Mouse (Mus musculus) forebrain, embryonic 16.5 days (tissue): ENCODE results near the gene Erv3. TPM values are rescaled to one million over a fixed set of nuclear protein-coding genes. Genes with fewer than 3 reads are reported as not detected.

Experiments used
- ATAC-seq: fragments of 200-750 bp; cut with Nextera tagmentation; 2 replicates; pipeline ENCODE4 v1.8.0; 2017; ENCODE audit warnings: mild to moderate bottlenecking, moderate library complexity
- H3K27ac ChIP-seq: fragments of 300-500 bp; sonication (generic); 2 replicates; pipeline ENCODE4 v1.5.1; 2014; ENCODE audit warnings: low read length, control low read depth
- H3K27me3 ChIP-seq: fragments of 300-500 bp; sonication (generic); replicated peaks from 2 replicates; pipeline ENCODE4 v1.6.1; 2014; ENCODE audit warnings: low read length; ENCODE audit not compliant: control insufficient read depth, insufficient read depth
- H3K36me3 ChIP-seq: fragments of 300-500 bp; sonication (generic); 2 replicates; pipeline ENCODE4 v1.6.1; 2014; ENCODE audit not compliant: control insufficient read depth, insufficient read depth
- H3K4me1 ChIP-seq: fragments of 300-500 bp; sonication (generic); replicated peaks from 2 replicates; pipeline ENCODE4 v1.6.1; 2014; ENCODE audit warnings: low read length; ENCODE audit not compliant: control insufficient read depth, insufficient read depth
- H3K4me2 ChIP-seq: fragments of 300-500 bp; sonication (generic); 2 replicates; pipeline ENCODE4 v1.6.1; 2014; ENCODE audit warnings: mild to moderate bottlenecking, low read length, control low read depth
- H3K4me3 ChIP-seq: fragments of 300-500 bp; sonication (generic); replicated peaks from 2 replicates; pipeline ENCODE4 v1.5.1; 2014; ENCODE audit warnings: mild to moderate bottlenecking, low read length, control low read depth
- H3K9ac ChIP-seq: fragments of 300-500 bp; sonication (generic); replicated peaks from 2 replicates; pipeline ENCODE4 v1.6.1; 2014; ENCODE audit warnings: low read depth, low read length, control low read depth
- H3K9me3 ChIP-seq: fragments of 300-500 bp; sonication (generic); 2 replicates; pipeline ENCODE4 v1.6.1; 2016; ENCODE audit warnings: low read length; ENCODE audit not compliant: control insufficient read depth
- WGBS: fragments of 180-500 bp; shearing (Covaris S2); extraction: QIAGEN DNeasy Blood & Tissue Kit; methylation state at CpG from one replicate; pipeline ENCODE4 v1.1.7; 2014; 5-methylcytosine and 5-hydroxymethylcytosine counted together
- polyA plus RNA-seq: library from polyadenylated mRNA; unstranded; fragments of >200 nt; fragmentation: Nextera tagmentation; extraction: Ambion mirVana; gene quantifications from 2 replicates; pipeline ENCODE4 v1.2.1, GENCODE M21; 2015

Gene Erv3
- polyA plus RNA-seq, 1 experiment from 2014 or later, result not detected

DNA sequence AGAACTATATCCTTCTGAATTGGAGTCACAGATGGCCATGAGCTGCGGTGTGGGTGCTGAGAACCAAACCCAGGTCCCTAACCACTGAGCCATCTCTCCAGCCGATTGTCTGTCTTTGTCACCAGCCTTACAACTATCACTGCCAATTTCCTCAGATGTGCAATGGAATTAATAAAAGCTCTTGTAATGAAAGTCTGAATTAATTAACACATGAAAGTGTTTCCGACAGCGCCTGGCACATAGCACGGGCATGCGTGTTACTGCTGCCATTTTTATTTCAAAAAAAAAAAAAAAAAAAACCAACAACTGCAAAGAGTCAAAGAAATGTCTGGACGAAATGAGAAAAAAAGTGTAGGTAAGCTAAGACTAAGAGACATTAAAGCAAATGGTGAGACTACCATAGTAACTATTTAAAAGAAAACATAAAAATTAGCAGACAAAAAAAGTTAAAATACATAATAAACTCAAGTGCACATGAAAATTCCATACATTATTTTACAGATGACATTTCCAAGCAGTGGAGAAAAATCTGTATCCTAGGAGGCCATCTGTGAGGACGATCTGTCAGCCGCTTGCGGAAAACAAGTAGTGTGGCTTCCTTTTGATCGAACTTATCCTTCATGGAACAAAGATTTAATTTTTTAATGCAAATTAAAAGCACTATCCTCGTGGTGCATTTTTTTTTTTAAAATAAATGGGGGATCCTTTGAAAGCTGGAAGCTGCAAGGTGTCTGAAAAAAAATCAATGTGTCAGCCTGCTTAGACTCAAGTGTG, 38.0 kb upstream of the Erv3 start:
- Histone ChIP-seq H3K27ac (peak overlapping the region; percentile 84), H3K4me3 (no peak overlapping the region), H3K9ac (no peak overlapping the region), H3K36me3 (no peaks in the 10 kb centered on the region), H3K27me3 (no peaks in the 10 kb centered on the region), H3K4me2 (no peak overlapping the region), H3K4me1 (peaks cover 4% of the 10 kb centered on the region; the same call in 1 of the 2 replicates), H3K9me3 (no peaks in the 10 kb centered on the region)
- 65% methylated on average over 12 of the region's 12 CpGs for WGBS
- peak; percentile 50 for ATAC-seq

DNA sequence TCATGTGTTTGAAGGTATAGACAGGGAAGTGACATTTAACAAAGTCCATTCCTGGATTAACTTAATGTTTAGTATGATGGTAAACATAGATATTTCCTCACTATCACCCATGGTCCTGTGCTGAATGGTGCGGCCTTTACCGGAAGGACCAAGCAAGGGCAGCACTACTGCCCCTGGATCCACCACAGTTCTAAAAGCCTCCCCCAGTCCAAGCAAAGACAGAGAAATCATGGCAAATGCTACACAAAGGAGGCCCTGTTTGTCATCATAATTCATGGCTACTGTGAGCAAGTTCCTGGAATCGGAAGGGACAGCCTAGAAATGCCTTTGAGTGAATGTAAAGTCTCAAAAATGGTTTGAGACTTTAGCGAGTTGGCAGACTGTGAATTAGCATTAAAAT, 36.5 kb upstream of the Erv3 start:
- no peaks in the 10 kb centered on the region for H3K9me3 ChIP-seq
- H3K4me2 ChIP-seq, result no peak overlapping the region
- WGBS, result 93% methylated on average over 4 of the region's 4 CpGs
- no peaks in the 10 kb centered on the region for H3K36me3 ChIP-seq
- no peak overlapping the region for H3K4me3 ChIP-seq
- H3K27me3 ChIP-seq, result no peaks in the 10 kb centered on the region
- no peak overlapping the region for H3K27ac ChIP-seq
- H3K4me1 ChIP-seq, result peaks cover 10% of the 10 kb centered on the region
- no peak for ATAC-seq
- H3K9ac ChIP-seq, result no peak overlapping the region

DNA sequence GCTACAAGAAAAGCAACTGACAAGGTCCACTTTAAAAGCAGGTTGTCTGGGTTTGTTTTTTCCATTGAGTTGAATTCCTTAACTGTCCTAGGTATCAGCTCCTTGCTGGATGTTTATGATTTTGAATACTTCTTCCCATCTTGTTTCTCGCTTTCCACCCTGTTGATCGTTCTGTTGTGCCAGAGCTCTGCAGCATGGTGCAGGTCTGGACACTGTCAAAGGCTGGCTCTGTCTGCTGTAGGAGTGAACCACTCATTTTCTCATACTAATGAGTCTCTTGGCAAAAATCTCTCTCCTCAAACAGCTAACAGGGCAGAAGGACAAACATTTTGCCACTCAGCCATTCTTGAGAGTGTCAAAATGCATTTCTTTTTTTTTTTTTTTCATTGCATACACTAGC, 35.6 kb upstream of the Erv3 start:
- H3K36me3 ChIP-seq, result no peaks in the 10 kb centered on the region
- H3K9ac ChIP-seq, result no peak overlapping the region
- ATAC-seq, result no peak
- peaks cover 10% of the 10 kb centered on the region for H3K4me1 ChIP-seq
- H3K9me3 ChIP-seq, result no peaks in the 10 kb centered on the region
- no peak overlapping the region for H3K4me3 ChIP-seq
- no peak overlapping the region for H3K4me2 ChIP-seq
- no peaks in the 10 kb centered on the region for H3K27me3 ChIP-seq
- 76% methylated on average over 2 of the region's 2 CpGs for WGBS
- H3K27ac ChIP-seq, result no peak overlapping the region

DNA sequence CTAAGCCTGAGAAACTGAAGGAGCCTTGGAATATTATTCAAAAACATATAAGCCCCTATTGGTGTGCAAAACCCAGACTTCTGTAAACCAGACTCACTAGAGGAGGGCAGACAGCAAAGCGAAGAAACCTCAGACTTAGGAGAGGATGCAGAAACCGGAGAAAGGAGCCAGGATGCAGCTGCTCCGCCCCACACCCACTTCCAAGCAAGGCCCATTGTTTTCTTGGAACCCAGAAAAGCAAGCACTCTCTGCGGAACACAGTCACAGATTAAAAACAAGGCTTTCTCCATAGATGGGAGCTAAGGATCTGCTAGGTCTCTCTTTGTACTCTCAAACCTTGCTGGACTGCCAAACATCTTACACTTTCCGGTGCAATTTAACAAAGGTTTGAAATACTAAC, 33.0 kb upstream of the Erv3 start:
- H3K36me3 ChIP-seq, result no peaks in the 10 kb centered on the region
- H3K4me2 ChIP-seq, result no peak overlapping the region
- peak overlapping the region; percentile 54 for H3K27ac ChIP-seq
- H3K27me3 ChIP-seq, result no peaks in the 10 kb centered on the region
- no peak; the same call in 1 of the 2 replicates for ATAC-seq
- no peak overlapping the region for H3K9ac ChIP-seq
- H3K9me3 ChIP-seq, result no peaks in the 10 kb centered on the region
- peaks cover 20% of the 10 kb centered on the region for H3K4me1 ChIP-seq
- no peak overlapping the region for H3K4me3 ChIP-seq
- 28% methylated on average over 5 of the region's 5 CpGs for WGBS

DNA sequence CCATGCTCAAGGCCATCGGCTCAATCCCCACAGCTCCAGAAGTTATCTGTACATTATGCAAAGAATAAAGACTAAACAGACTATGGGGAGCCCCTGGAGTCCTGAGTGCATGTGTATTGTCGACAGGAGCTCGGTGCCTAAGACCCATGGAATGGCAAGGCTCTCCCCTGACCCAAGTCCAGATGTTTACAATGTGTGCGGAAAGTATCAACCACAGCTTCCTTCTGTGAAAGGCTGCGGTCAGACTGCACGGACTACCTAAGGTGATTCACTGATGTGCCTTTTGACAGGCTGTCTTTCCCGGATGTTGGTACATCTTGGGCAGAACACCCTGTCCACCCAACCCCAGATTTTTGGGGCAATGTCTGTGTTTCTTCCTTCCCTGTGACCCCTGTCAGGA, 28.7 kb upstream of the Erv3 start:
- Histone ChIP-seq H3K9me3 (no peaks in the 10 kb centered on the region), H3K4me2 (no peak overlapping the region), H3K4me3 (no peak overlapping the region), H3K4me1 (peaks cover 23% of the 10 kb centered on the region), H3K36me3 (no peaks in the 10 kb centered on the region), H3K9ac (no peak overlapping the region), H3K27me3 (no peaks in the 10 kb centered on the region), H3K27ac (no peak overlapping the region)
- 84% methylated on average over 7 of the region's 7 CpGs for WGBS
- no peak for ATAC-seq

DNA sequence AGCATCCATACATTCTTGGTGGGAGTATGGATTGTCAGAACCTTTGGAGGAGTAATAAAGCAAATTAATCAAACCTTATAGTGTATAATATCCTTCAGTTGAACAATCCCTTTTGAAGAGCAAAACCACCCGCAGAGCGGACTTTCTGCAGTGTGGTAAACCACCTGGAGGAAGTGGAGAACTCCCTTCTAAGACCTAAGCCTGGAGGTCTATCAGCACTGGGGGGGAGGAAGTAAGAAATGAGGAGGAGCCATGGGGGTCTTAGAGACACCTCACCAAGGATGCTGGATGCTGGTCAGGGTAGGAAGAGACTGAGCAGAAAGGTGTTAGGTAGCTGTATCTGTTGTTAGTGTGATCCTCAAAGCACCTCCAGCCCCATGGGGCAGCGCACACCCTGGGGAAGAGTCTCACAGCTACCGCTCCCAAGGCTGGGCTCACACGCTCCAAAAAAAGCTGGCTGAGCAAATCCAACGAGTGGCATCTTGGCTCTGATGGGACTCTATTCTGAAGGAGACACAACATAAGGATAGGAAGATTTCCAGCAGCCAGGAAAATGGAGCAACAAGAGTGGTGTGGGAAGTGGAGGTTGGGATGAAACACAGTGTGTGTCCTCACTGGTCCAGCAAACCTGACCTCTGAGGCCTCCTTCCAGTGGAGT, 27.1 kb upstream of the Erv3 start:
- H3K36me3 ChIP-seq, result no peaks in the 10 kb centered on the region
- H3K4me2 ChIP-seq, result no peak overlapping the region
- no peak overlapping the region for H3K9ac ChIP-seq
- H3K9me3 ChIP-seq, result no peaks in the 10 kb centered on the region
- peaks cover 18% of the 10 kb centered on the region for H3K4me1 ChIP-seq
- ATAC-seq, result no peak
- no peaks in the 10 kb centered on the region for H3K27me3 ChIP-seq
- H3K27ac ChIP-seq, result no peak overlapping the region
- 85% methylated on average over 6 of the region's 6 CpGs for WGBS
- H3K4me3 ChIP-seq, result no peak overlapping the region

DNA sequence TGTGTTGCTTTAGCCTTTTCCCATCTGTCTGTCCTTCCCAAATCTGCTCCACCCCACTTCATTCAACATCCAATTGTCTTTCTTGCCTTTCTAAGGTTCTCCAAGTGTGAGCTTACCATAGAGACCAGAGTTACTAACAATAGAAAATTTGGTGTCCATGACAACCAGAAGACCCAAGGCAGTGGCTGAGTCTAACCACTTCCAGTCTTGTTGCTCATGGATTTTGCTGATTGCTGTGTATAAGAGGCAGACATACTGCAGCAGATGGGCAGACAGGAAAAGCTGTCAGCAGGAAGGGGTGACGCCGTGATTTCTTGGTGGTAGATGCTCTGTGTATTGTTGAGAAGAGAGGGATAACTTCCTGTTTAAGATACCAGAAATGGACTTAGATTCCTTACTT, 23.6 kb upstream of the Erv3 start:
- peak; percentile 77 for ATAC-seq
- H3K4me1 ChIP-seq, result peaks cover 6% of the 10 kb centered on the region
- H3K9me3 ChIP-seq, result no peaks in the 10 kb centered on the region
- peak overlapping the region; percentile 10; the same call in 1 of the 2 replicates for H3K27ac ChIP-seq
- no peak overlapping the region for H3K4me2 ChIP-seq
- H3K9ac ChIP-seq, result no peak overlapping the region
- H3K36me3 ChIP-seq, result no peaks in the 10 kb centered on the region
- WGBS, result 44% methylated on average over 2 of the region's 2 CpGs
- H3K4me3 ChIP-seq, result no peak overlapping the region
- H3K27me3 ChIP-seq, result no peaks in the 10 kb centered on the region

DNA sequence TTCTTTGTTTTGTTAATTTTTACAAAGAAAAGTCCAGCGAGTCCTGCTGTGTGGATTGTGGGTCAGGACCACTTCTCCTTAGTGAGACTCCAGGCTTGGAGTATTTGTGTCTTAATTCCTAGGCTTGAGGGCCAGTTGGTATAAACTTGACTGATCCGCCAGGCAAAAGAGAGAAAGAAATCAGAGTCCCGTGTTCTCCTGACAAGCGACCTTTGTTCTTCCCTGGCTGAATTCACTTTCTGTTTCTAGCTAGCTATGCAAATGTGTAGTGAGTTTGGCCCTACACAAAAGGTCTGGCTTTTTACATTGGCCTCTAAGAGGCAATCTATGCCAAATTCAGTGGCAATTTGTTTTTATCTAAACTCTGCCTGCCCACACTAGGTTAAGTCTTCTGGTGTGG, 22.2 kb upstream of the Erv3 start:
- H3K27me3 ChIP-seq, result no peaks in the 10 kb centered on the region
- no peak overlapping the region for H3K9ac ChIP-seq
- H3K9me3 ChIP-seq, result no peaks in the 10 kb centered on the region
- no peaks in the 10 kb centered on the region for H3K36me3 ChIP-seq
- no peak for ATAC-seq
- no peak overlapping the region for H3K4me2 ChIP-seq
- H3K4me3 ChIP-seq, result no peak overlapping the region
- peaks cover 6% of the 10 kb centered on the region for H3K4me1 ChIP-seq
- WGBS, result 36% methylated on average over 4 of the region's 4 CpGs
- no peak overlapping the region for H3K27ac ChIP-seq

DNA sequence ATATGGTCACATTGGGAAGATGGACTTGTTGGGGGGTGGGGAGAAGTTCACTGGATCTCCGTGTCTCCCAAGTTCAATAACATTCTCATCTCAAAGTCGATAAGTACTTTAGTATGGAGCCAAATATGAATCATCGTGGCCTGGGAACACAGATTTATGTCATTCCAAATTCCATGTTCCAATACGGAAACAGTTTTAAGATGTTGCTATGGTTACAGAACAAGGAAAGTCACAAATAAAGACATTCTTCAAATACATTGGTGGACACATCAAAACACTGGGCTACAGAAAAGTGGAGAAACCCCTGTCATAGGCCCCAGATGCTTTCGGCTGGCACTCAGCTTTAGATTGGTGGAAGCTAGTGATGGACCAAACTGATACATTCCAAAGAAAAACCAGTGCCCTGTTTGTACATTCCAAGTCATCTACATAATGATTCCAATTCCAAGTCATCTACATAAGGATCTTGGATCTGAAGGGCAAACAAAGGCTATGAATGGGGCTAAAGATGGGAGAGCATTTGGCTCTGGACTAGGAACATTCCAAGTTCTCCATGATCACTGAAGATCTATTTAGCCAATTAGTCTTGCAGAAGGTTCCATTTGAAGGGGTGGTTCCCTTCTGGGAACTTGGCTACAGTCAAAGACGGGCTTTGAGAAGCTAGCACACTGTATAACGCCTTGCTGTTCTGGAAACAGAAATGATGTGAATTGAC, 17.2 kb upstream of the Erv3 start:
- no peak overlapping the region for H3K4me2 ChIP-seq
- no peak overlapping the region for H3K27ac ChIP-seq
- no peak overlapping the region for H3K4me3 ChIP-seq
- H3K9me3 ChIP-seq, result peaks cover 4% of the 10 kb centered on the region; the same call in 1 of the 2 replicates
- no peaks in the 10 kb centered on the region for H3K4me1 ChIP-seq
- no peak overlapping the region for H3K9ac ChIP-seq
- H3K27me3 ChIP-seq, result no peaks in the 10 kb centered on the region
- 92% methylated on average over 7 of the region's 7 CpGs for WGBS
- no peaks in the 10 kb centered on the region for H3K36me3 ChIP-seq
- ATAC-seq, result no peak
